Mouse (Mus musculus) megakaryocyte, embryonic 14.5 days (primary cell): Measurements from ENCODE around the gene Smtn. TPM values are rescaled to one million over a fixed set of nuclear protein-coding genes. Genes with fewer than 3 reads are reported as not detected.
A peak's percentile ranks its signal among the peaks of the same experiment; 100 is the strongest.

Source experiments
- H3K27me3 ChIP-seq: replicated peaks from 2 replicates; pipeline ENCODE3; 2012; ENCODE audit warnings: inconsistent platforms
- H3K36me3 ChIP-seq: replicated peaks from 2 replicates; pipeline ENCODE3; 2012; ENCODE audit warnings: low read length, inconsistent platforms, mixed read lengths
- H3K4me1 ChIP-seq: 2 replicates; pipeline ENCODE4 v1.6.1; 2012; ENCODE audit warnings: inconsistent platforms
- H3K4me3 ChIP-seq: replicated peaks from 2 replicates; pipeline ENCODE3; 2012; ENCODE audit warnings: moderate library complexity, mild to moderate bottlenecking, inconsistent platforms
- H3K9me3 ChIP-seq: 2 replicates; pipeline ENCODE4 v1.6.1; 2012; ENCODE audit warnings: inconsistent platforms
- FLI1 ChIP-seq: IDR thresholded peaks from 2 replicates; pipeline ENCODE4 v1.6.1; 2012; ENCODE audit warnings: low read length, inconsistent platforms, mixed read lengths
- GATA1 ChIP-seq: IDR thresholded peaks from 3 replicates; pipeline ENCODE4 v1.6.1; 2012; ENCODE audit warnings: mixed read lengths, low read length, inconsistent platforms, borderline replicate concordance
- polyA plus RNA-seq: library from polyadenylated mRNA; stranded (reverse); fragments of >175 nt; gene quantifications from 2 replicates; pipeline ENCODE4 v1.2.3, GENCODE M21; 2012; ENCODE audit warnings: low replicate concordance; ENCODE audit not compliant: insufficient read depth

Gene Smtn
- 117 and 173 TPM in 2 replicates for polyA plus RNA-seq

DNA sequence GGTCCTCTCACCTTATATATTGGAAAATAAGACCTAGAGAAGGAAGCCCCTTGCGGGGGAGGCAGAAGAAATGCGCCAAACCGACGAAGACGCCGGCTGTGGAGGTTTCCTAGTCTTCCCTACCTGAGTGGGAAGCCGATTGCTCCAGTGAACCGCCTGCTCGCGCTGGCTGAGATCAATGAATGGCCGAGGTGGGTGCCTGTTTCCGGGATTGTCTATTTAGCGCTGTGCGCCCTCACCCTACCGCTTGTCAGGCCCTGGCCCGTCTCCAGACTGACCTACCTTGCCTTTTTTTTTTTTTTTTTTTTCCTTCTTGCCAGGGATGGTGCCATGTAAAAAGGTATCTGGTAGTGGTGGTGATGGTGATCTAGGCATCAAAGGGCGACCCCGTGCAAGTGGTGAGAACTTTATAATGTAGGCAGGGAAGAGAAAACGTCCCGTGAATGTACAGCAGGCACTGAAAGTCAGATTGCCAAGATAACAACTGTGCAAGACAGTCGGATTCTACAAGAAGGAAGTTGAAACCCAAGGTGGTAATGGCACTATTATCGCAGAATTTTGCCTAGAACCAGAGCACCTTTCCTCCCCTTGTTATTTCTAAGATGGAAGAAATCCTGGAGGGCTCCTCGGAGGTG is at the start of gene Smtn:
Gene Smtn, minus strand, starts transcription at position 162 of the 635 bp plus-strand sequence.
- TF ChIP-seq GATA1 (no peak), FLI1 (no peak)
- H3K9me3 ChIP-seq = peaks cover 9% of the 10 kb centered on the region
- H3K27me3 ChIP-seq = no peaks in the 10 kb centered on the region
- H3K36me3 ChIP-seq = peaks cover 30% of the 10 kb centered on the region
- H3K4me1 ChIP-seq = peaks cover 72% of the 10 kb centered on the region
- H3K4me3 ChIP-seq = peak within 1 kb of the TSS; percentile 91

DNA sequence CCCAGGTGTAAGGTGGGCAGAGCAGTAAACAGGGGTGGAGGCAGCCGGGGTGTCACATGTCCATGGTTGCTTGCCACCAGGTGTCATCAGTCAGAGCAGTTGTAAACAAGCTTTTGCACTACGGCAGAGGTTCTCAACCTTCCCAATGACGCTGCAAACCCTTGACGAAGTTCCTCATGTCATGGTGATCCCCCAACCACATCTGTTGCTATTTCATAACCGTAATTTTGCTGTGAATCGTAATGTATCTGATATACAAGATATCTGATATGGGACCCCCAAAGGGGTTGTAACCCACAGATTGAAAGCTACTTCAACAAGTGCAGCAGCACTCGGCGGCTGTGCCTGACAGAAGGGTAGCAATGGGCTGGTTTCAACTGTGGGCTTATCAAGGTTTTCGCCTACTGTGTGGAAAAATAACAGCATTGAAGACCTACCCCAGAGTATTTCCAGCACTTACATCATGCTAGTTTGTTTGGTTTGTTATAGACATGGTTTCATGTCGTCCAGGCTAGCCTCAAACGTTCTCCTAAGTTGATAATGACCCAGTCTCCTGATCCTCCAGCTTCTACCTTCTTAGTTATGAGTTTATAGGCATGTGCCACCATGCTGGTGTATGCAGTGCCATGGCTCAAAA is 47.7 kb upstream of the Smtn start:
- Histone ChIP-seq H3K27me3 (peaks cover 8% of the 10 kb centered on the region), H3K4me3 (peak overlapping the region; percentile 31), H3K36me3 (no peaks in the 10 kb centered on the region), H3K9me3 (peaks cover 16% of the 10 kb centered on the region), H3K4me1 (peaks cover 12% of the 10 kb centered on the region)
- TF ChIP-seq GATA1 = no peak
- no peak for TF ChIP-seq FLI1

DNA sequence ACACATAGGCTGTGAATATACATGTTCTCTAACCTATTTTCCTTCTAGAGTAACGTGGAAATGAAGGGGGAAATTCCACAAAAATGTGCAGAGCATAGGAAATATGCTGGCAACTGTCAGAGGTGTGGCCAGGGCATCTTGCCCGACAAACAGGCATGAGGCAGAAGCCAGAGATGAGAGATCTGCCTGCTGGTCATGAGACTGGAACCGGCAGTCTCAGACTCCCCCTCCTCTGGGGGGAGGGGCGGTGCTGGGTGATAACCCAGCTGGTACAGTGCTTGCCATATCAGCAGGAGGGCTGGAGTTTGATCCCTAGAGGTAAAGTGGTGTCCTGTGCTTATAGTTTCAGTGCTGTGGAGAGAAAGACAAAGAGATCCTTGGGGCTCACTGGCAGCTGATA is 46.9 kb upstream of the Smtn start:
- no peak overlapping the region for H3K4me3 ChIP-seq
- H3K36me3 ChIP-seq = no peaks in the 10 kb centered on the region
- H3K4me1 ChIP-seq = peaks cover 12% of the 10 kb centered on the region
- TF ChIP-seq FLI1 = no peak
- TF ChIP-seq GATA1 = no peak
- H3K27me3 ChIP-seq = peaks cover 8% of the 10 kb centered on the region
- H3K9me3 ChIP-seq = peaks cover 16% of the 10 kb centered on the region

DNA sequence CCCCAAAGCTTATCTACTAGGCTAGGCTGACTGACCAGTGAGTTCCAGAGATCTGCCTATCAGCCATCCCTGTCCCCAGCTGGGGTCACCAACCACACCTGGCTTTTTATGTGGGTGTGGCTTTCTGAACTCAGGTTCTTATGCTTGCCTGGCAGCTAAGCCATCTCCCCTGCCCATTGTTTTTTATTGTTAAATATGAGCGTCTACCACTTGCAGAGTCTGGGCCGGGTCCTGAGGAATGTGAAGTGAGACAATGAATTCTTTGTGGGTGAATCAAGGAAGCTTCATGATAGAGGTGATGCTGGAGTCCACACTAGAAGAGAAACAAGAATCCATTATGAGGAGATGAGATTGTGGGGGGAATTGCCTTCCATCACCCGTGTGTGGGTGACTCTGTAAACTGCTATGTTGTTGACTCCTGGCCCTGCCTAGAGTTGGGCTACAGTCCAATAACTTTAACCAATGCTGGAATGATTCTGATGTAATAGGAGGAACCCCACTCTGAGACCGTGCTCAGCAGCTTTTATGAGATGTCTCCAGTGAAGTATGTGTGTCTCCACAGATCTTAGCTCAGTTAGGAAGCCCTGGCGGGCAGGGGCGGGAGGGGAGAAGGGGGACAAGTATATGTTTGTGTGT is 45.7 kb upstream of the Smtn start:
- H3K36me3 ChIP-seq = no peaks in the 10 kb centered on the region
- TF ChIP-seq GATA1 = no peak
- no peak for TF ChIP-seq FLI1
- H3K4me1 ChIP-seq = peaks cover 10% of the 10 kb centered on the region
- peaks cover 9% of the 10 kb centered on the region for H3K9me3 ChIP-seq
- H3K4me3 ChIP-seq = no peak overlapping the region
- H3K27me3 ChIP-seq = peaks cover 5% of the 10 kb centered on the region

DNA sequence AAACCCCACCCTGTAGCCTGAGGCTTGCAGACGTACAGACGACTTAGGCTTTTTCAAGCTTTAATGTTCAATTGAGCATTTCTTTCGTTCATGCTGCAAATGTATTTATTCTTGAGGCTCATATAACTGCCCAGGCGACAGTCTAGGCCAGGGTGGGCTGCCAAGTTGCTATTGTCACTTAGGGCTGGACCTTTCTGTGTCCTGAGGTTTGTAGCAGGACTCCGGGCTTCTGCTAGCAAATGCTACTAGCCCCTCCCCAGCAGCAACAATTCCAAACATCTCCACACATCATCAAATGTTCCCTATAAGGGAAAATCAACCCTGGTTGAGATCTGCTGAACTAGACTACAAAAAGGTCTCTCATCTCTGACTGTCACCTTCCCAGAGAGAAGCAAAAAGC is 42.7 kb upstream of the Smtn start:
- H3K36me3 ChIP-seq = no peaks in the 10 kb centered on the region

DNA sequence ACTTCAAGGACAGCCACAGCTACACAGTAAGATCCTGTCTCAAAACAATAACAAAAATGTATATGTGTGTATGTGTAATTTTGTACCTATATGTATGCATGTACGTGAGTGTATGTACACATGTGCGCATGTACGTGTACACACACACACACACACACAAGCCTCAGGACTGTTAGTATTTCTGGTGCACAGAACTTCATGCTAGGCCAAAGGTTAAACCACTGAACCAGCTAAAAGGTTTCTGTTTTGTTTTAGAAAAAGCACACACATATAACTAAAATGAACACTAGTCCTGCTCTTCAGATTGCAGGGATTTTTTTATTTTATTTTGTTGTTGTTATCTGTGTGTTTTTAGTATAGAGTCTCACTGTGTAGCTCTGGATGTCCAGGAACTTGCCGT is 41.5 kb upstream of the Smtn start:
- TF ChIP-seq GATA1 (no peak), FLI1 (no peak)
- H3K9me3 ChIP-seq = peaks cover 9% of the 10 kb centered on the region
- peaks cover 24% of the 10 kb centered on the region for H3K4me1 ChIP-seq
- H3K27me3 ChIP-seq = peaks cover 2% of the 10 kb centered on the region
- no peaks in the 10 kb centered on the region for H3K36me3 ChIP-seq
- no peak overlapping the region for H3K4me3 ChIP-seq

More for the DNA sequence above, 42.7 kb upstream of the Smtn start:
- peaks cover 22% of the 10 kb centered on the region for H3K4me1 ChIP-seq
- TF ChIP-seq FLI1 (no peak), GATA1 (no peak)
- peaks cover 9% of the 10 kb centered on the region for H3K9me3 ChIP-seq
- peaks cover 5% of the 10 kb centered on the region for H3K27me3 ChIP-seq
- H3K4me3 ChIP-seq = no peak overlapping the region

DNA sequence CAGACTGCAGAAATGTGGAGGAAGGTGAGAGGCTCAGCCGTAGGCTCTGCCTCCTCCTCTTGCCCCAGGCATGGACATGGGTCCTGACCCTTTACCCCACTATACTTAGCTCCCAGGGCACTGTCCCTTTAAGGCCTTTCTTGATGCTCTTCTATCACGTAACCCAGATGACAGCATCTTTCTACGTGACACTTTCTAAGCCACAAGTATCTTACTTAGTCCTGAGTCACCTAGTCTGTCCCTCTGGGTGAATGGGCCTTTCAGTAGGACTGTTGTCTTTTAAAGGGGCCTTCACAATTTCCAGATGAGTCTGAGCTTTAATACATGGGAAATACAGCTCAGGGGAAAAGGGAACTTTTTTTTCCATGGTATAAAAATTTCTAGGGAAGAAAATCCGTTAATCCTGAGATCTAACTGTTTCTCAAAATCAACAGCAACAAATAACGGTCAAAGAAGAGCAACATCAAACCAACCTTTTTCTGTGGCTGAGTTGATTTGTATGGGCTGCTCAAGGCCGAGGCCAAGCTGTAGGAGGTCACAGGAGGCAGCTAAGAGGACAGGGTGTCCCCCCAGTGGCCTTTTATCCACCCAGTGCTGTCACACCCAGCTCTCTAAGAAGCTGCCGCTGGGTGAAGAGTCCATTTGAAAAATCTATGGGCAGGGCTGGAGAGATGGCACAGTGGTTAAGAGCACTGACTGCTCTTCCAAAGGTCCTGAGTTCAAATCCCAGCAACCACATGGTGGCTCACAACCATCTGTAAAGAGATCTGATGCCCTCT is 40.1 kb upstream of the Smtn start:
- peaks cover 31% of the 10 kb centered on the region for H3K4me1 ChIP-seq
- TF ChIP-seq FLI1 = no peak
- TF ChIP-seq GATA1 = no peak
- no peaks in the 10 kb centered on the region for H3K36me3 ChIP-seq
- peaks cover 2% of the 10 kb centered on the region for H3K27me3 ChIP-seq
- peaks cover 9% of the 10 kb centered on the region for H3K9me3 ChIP-seq
- H3K4me3 ChIP-seq = no peak overlapping the region

DNA sequence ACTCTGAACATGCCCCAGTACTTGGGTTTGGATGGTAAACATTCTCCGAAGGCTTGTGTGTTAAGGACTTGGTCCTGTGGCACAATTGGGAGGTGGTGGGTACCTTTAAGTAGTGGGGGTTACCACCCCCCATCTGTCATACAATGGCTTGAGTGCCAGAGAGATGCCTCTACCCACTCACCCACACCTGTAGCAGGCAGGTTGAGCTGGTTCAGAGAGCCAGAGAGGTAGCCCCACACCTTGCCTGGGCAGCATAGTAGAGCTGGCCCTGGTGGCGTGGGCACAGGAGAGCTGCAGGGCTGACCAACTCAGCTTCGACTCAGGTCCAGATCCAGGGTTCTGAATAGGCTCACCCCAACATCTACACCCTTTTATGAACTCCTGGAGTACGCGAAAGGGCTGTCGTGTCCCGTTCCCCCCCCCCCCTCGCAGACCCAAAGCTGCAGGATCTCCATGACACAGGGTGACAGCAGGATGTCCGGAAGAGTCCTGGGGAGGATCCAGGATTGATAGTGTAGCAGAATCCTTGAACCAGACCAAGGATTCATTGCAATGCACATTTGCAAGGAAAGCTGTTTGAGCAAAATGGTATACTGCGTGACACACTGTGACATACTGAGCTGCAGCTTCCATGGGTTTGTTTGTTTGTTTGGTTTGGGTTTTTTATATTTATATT is 37.8 kb upstream of the Smtn start:
- H3K27me3 ChIP-seq = no peaks in the 10 kb centered on the region
- no peak overlapping the region for H3K4me3 ChIP-seq
- H3K36me3 ChIP-seq = no peaks in the 10 kb centered on the region
- peaks cover 54% of the 10 kb centered on the region for H3K4me1 ChIP-seq
- no peak for TF ChIP-seq GATA1
- TF ChIP-seq FLI1 = no peak
- no peaks in the 10 kb centered on the region for H3K9me3 ChIP-seq

DNA sequence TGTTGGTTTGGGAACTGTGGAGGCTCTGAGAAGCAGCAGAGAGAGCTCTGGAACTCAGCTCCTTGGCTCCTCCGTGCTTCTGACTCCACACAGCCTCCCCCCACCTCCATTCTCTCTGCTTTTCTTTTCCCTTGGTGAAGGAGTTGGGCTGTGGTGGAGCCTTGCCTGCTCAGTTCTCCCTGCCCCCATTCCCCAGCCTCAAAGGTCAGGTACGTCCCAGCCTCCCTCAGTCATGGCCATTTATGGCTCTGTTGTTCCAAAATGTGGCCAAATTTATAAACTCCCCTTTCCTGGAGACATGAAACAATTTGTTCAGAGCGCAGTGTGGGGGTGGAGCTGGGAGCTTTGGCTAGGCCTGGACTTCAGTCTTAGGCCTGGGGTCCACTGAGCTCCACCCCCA is 34.8 kb upstream of the Smtn start:
- Histone ChIP-seq H3K4me3 (no peak overlapping the region), H3K4me1 (peaks cover 77% of the 10 kb centered on the region), H3K9me3 (0 out of 2 replicates have a peak, but pooled peaks cover 6% of the 10 kb centered on the region), H3K27me3 (no peaks in the 10 kb centered on the region), H3K36me3 (peaks cover 6% of the 10 kb centered on the region)
- TF ChIP-seq GATA1 = no peak
- TF ChIP-seq FLI1 = no peak
